Mouse (Mus musculus) bone marrow macrophage, adult 2 months (primary cell): ENCODE results near the gene Supt3.

Experiments
- CTCF ChIP-seq: IDR thresholded peaks from 2 replicates; pipeline ENCODE4 v1.5.1; 2012; ENCODE audit warnings: low read depth, mild to moderate bottlenecking, low read length, moderate library complexity
- POLR2A ChIP-seq: IDR thresholded peaks from 2 replicates; pipeline ENCODE4 v1.6.1; 2012; ENCODE audit warnings: mild to moderate bottlenecking, low read depth, low read length, borderline replicate concordance

DNA sequence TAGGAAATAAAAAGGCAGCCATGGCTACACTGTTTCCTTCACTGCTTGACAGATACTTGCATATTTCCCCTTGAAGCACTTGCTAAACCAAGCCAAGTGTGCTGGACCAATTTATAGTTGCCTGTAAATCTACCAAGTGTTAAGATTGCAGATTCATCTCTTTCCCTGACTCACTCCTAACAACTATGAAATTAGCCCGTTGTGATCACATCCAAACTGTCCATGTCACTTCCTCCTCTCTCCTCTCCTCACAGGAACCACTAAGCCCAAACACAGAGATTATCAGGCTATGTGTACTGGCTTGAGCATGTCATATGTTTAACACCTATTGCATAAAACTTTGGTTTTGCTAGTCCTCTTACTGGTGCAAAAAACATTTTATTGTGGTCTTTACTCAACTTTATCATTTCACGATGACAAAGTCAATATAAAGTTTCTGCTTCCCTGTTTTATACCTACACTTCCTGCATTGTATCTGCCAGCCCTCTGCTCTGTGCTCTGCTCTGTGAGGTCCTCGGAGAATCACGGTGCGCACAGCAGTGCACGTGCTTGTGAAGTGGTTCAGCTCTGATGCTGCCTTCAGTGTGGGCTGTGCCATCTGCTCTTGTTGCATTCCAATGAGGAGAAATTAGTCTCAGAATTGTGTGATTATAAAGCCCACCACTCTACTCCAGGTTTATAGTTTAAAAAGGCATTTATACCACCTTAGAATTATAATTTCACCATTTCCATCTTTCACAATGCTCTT lies 186.3 kb downstream of the Supt3 start:
- TF ChIP-seq POLR2A = no peak
- TF ChIP-seq CTCF = no peak
